Mouse (Mus musculus) bone marrow macrophage, adult 2 months (primary cell): ENCODE results near the gene Dyrk1a.

ENCODE experiments used
- CTCF ChIP-seq: IDR thresholded peaks from 2 replicates; pipeline ENCODE4 v1.5.1; 2012; ENCODE audit warnings: low read depth, mild to moderate bottlenecking, low read length, moderate library complexity
- POLR2A ChIP-seq: IDR thresholded peaks from 2 replicates; pipeline ENCODE4 v1.6.1; 2012; ENCODE audit warnings: mild to moderate bottlenecking, low read depth, low read length, borderline replicate concordance

GRCm38 (mm10) chr16:94542898-94543297, 26.9 kb upstream of the Dyrk1a start:
- no peak for TF ChIP-seq CTCF
- TF ChIP-seq POLR2A: no peak
